17 mouse cellular contexts compared by ENCODE assay signal in the genomic region with DNA sequence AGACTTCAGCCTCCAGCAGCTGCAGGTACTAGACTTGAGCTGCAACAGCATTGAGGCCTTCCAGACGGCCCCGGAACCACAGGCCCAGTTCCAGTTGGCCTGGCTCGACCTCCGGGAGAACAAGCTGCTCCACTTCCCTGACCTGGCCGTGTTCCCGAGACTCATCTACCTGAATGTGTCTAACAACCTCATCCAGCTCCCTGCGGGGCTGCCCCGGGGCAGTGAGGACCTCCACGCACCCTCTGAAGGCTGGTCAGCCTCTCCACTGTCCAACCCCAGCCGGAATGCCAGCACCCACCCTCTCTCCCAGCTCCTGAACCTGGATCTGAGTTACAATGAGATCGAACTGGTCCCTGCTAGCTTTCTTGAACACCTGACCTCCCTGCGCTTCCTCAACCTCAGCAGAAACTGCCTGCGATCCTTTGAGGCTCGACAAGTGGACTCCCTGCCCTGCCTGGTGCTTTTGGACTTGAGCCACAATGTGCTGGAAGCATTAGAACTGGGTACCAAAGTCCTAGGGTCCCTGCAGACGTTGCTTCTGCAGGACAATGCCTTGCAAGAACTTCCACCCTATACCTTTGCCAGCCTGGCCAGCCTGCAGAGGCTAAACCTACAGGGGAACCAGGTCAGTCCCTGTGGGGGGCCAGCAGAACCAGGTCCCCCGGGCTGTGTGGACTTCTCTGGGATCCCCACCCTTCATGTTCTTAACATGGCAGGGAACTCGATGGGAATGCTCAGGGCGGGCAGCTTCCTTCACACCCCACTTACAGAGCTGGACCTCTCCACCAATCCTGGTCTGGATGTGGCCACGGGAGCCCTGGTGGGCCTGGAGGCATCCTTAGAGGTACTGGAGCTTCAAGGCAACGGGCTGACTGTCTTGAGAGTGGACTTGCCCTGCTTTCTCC. TPM values are rescaled to one million over a fixed set of nuclear protein-coding genes. Genes with fewer than 3 reads are reported as not detected.
A peak's percentile ranks its signal among the peaks of the same experiment; 100 is the strongest.
DNase-seq lines count a peak whose midpoint lies in the region; ATAC-seq and TF ChIP-seq lines count a peak whose summit lies in the region.
"Had no signal": no experiment of that assay in that cellular context is flagged by ENCODE, and none has a peak within 500 bp of the region (broad histone marks: within the 10 kb centered on the region; RNA-seq: fewer than 3 reads in every experiment).

No protein-coding gene starts in this region.

- no peak overlapping the region for H3K4me3 ChIP-seq in cerebellum, adult 2 months (replicated peaks; ENCODE audit: insufficient read depth, low read depth, low read length)
- no peak overlapping the region for H3K4me3 ChIP-seq in embryonic facial prominence, embryonic 15.5 days (replicated peaks)
- H3K4me3 ChIP-seq: embryonic facial prominence, embryonic 12.5 days had no signal

- TF ChIP-seq CTCF in cerebellum, adult 2 months (IDR thresholded peaks at IDR 0.05; ENCODE audit: borderline replicate concordance, insufficient read depth, low read depth, low read length): no peak

- H3K9me3 ChIP-seq in embryonic facial prominence, embryonic 15.5 days (replicated peaks): no peaks in the 10 kb centered on the region
- H3K9me3 ChIP-seq: embryonic facial prominence, embryonic 12.5 days had no signal

- no peak for ATAC-seq in embryonic facial prominence, embryonic 15.5 days (ENCODE audit: insufficient number of reproducible peaks, low FRiP score, low TSS enrichment, low read depth)
- ATAC-seq: CD4-positive, CD25-positive, alpha-beta regulatory T cell, adult 4 months had no signal

- H3K4me2 ChIP-seq in embryonic facial prominence, embryonic 15.5 days (replicated peaks): no peak overlapping the region
- H3K4me2 ChIP-seq: embryonic facial prominence, embryonic 12.5 days had no signal

- no peak overlapping the region for H3K27ac ChIP-seq in cerebellum, adult 2 months (ENCODE audit: insufficient read depth, low read length)
- H3K27ac ChIP-seq in embryonic facial prominence, embryonic 15.5 days (replicated peaks): peak overlapping the region; percentile 78
- H3K27ac ChIP-seq: embryonic facial prominence, embryonic 12.5 days had no signal

- H3K27me3 ChIP-seq in cerebellum, adult 2 months (ENCODE audit: control insufficient read depth, insufficient read depth, low read length): no peaks in the 10 kb centered on the region
- no peaks in the 10 kb centered on the region for H3K27me3 ChIP-seq in embryonic facial prominence, embryonic 15.5 days
- H3K27me3 ChIP-seq: embryonic facial prominence, embryonic 12.5 days had no signal

- H3K4me1 ChIP-seq in cerebellum, adult 2 months (ENCODE audit: control insufficient read depth, insufficient read depth, low read length): peaks cover 38% of the 10 kb centered on the region
- H3K4me1 ChIP-seq in embryonic facial prominence, embryonic 15.5 days: peaks cover 54% of the 10 kb centered on the region

- no peak for TF ChIP-seq POLR2A in cerebellum, adult 2 months (IDR thresholded peaks at IDR 0.05; ENCODE audit: borderline replicate concordance, insufficient read depth, low read length)

- H3K36me3 ChIP-seq in embryonic facial prominence, embryonic 15.5 days: no peaks in the 10 kb centered on the region
- H3K36me3 ChIP-seq: embryonic facial prominence, embryonic 12.5 days had no signal

- whole genome bisulfite sequencing in cerebellum, adult 2 months: 33% methylated on average over 20 of the region's 20 CpGs
- 77% methylated on average over 20 of the region's 20 CpGs for WGBS in embryonic facial prominence, embryonic 15.5 days

- no peak overlapping the region for H3K9ac ChIP-seq in embryonic facial prominence, embryonic 15.5 days
- H3K9ac ChIP-seq: embryonic facial prominence, embryonic 12.5 days had no signal

- peak; percentile 60 for DNase-seq in kidney, adult 11 months
- no peak for DNase-seq in kidney, postnatal 10 days
- DNase-seq in brain, adult 2 months (ENCODE audit: low read depth, low spot score): peak; percentile 80
- peak; percentile 70 to 77 for DNase-seq in cerebellum, adult 2 months
- DNase-seq in spleen, postnatal 36 days (ENCODE audit: low spot score in 2 of 2): no peak
- DNase-seq in right cerebral cortex, adult 2 months (ENCODE audit: low spot score in 2 of 2): no peak
- DNase-seq in gastrocnemius, postnatal 10 days: no peak
- DNase-seq: lung, adult 18-20 months; right cerebral cortex, postnatal 25 days had no signal

RNA-seq across cellular contexts. Expression of a gene that starts 9.8 kb away (rescaled TPM):
- 2.2 and 2.5 TPM in 2 replicates for polyA plus RNA-seq in cerebellum, adult 2 months (2012; rRNA removed)
- polyA plus RNA-seq in embryonic facial prominence, embryonic 15.5 days (2015; fragmentation: Nextera tagmentation; extraction: Ambion mirVana): 7.3 and 8.1 TPM in 2 replicates
- 1 to 10 TPM; 7.4 to 8.8 TPM for total RNA-seq in gastrocnemius, postnatal 10 days (2021)

RNA-seq across cellular contexts. Expression of a gene that starts 58.7 kb away (rescaled TPM):
- polyA plus RNA-seq in cerebellum, adult 2 months (2012; rRNA removed): 0.08 and 0.10 TPM in 2 replicates
- 0.11 TPM in 1 of 2 replicates, not detected in the other for polyA plus RNA-seq in embryonic facial prominence, embryonic 15.5 days (2015; fragmentation: Nextera tagmentation; extraction: Ambion mirVana)
- not detected for total RNA-seq in gastrocnemius, postnatal 10 days (2021)
- total RNA-seq: adrenal gland, adult 18-20 months; layer of hippocampus, postnatal 10 days; megakaryocyte progenitor cell, adult 5-6 weeks had no signal
- polyA plus RNA-seq: CD4-positive, CD25-positive, alpha-beta regulatory T cell, adult 4 months; gonadal fat pad, adult 2 months; stomach, embryonic 14.5 days had no signal

Comparison
In these comparisons a context has a peak if more than half of its experiments do, and no peak if none do; other contexts are left out.
1. DNase-seq: peak in kidney, adult 11 months (single experiment), brain, adult 2 months (single experiment) and cerebellum, adult 2 months (2 of 2); none in kidney, postnatal 10 days (single experiment), spleen, postnatal 36 days (0 of 2), right cerebral cortex, adult 2 months (0 of 2) and gastrocnemius, postnatal 10 days (single experiment).